Mouse (Mus musculus) lung, postnatal 14 days (tissue): ENCODE measurements at regions not wholly inside any gene's neighbourhood (a gene's known extent, or its start where the extent isn't known, plus 50 kb on each side); places are given as distances from the start of the nearest gene placed in this dataset.

Experiments
- DNase-seq: peaks from one replicate; pipeline ENCODE4 v3.0.0; 2021

- peak; percentile 25 for DNase-seq
Observed at GRCm38 (mm10) chr13:15802043-15802795, 209.4 kb upstream of the Inhba start.

- no peak for DNase-seq
Observed at GRCm38 (mm10) chr13:15803965-15804364, 207.7 kb upstream of the Inhba start.

- no peak for DNase-seq
Observed at GRCm38 (mm10) chr13:15806925-15807324, 204.7 kb upstream of the Inhba start.

- no peak for DNase-seq
Observed at GRCm38 (mm10) chr13:15822261-15822850, 189.3 kb upstream of the Inhba start.

- no peak for DNase-seq
Observed at GRCm38 (mm10) chr13:15845806-15846205, 165.8 kb upstream of the Inhba start.

GRCm38 (mm10) chr13:15848017-15848416 is 163.6 kb upstream of the Inhba start:
- no peak for DNase-seq

GRCm38 (mm10) chr13:15849129-15849528 is 162.5 kb upstream of the Inhba start:
- no peak for DNase-seq

- DNase-seq = no peak
Observed at GRCm38 (mm10) chr13:15850358-15850757, 161.3 kb upstream of the Inhba start.

- DNase-seq = no peak
Observed at GRCm38 (mm10) chr13:15853022-15853566, 158.6 kb upstream of the Inhba start.

GRCm38 (mm10) chr13:15862941-15863340 is 148.7 kb upstream of the Inhba start:
- DNase-seq = no peak

GRCm38 (mm10) chr13:15863344-15863743 is 148.3 kb upstream of the Inhba start:
- DNase-seq = no peak

GRCm38 (mm10) chr13:15867046-15867561 is 144.5 kb upstream of the Inhba start:
- no peak for DNase-seq

GRCm38 (mm10) chr13:15877606-15878005 is 134.0 kb upstream of the Inhba start:
- no peak for DNase-seq

- DNase-seq = no peak
Observed at GRCm38 (mm10) chr13:15879576-15879975, 132.1 kb upstream of the Inhba start.

- DNase-seq = no peak
Observed at GRCm38 (mm10) chr13:15890794-15891193, 120.9 kb upstream of the Inhba start.

GRCm38 (mm10) chr13:15891403-15891802 is 120.2 kb upstream of the Inhba start:
- no peak for DNase-seq

- DNase-seq = no peak
Observed at GRCm38 (mm10) chr13:15898201-15898600, 113.5 kb upstream of the Inhba start.

- no peak for DNase-seq
Observed at GRCm38 (mm10) chr13:15901710-15902675, 109.7 kb upstream of the Inhba start.

GRCm38 (mm10) chr13:15907806-15908205 is 103.8 kb upstream of the Inhba start:
- no peak for DNase-seq

- no peak for DNase-seq
Observed at GRCm38 (mm10) chr13:15910578-15910977, 101.1 kb upstream of the Inhba start.

GRCm38 (mm10) chr13:15911263-15911662 is 100.4 kb upstream of the Inhba start:
- no peak for DNase-seq

GRCm38 (mm10) chr13:15914270-15914669 is 97.4 kb upstream of the Inhba start:
- DNase-seq = no peak

- peak; percentile 7 for DNase-seq
Observed at GRCm38 (mm10) chr13:15929890-15930289, 81.8 kb upstream of the Inhba start.
